Mouse (Mus musculus) G1E (cell line): ENCODE data around the gene Rab31.

Source experiments
- CTCF ChIP-seq: IDR thresholded peaks from 2 replicates; pipeline ENCODE4 v1.5.1; 2012; ENCODE audit warnings: low read depth, low read length, inconsistent platforms, mixed read lengths
- GATA1 ChIP-seq: IDR thresholded peaks from 2 replicates; pipeline ENCODE4 v1.6.1; 2012; ENCODE audit warnings: borderline replicate concordance, low read length, inconsistent platforms, mixed read lengths
- GATA2 ChIP-seq: IDR thresholded peaks from 2 replicates; pipeline ENCODE4 v1.6.1; 2012; ENCODE audit warnings: low read depth, low read length, inconsistent platforms, borderline replicate concordance
- POLR2AphosphoS5 ChIP-seq: IDR thresholded peaks from 2 replicates; pipeline ENCODE4 v1.6.1; 2012; ENCODE audit warnings: low read depth, low read length, inconsistent platforms; ENCODE audit not compliant: insufficient replicate concordance
- TAL1 ChIP-seq: conservative IDR thresholded peaks from 2 replicates; pipeline ENCODE4 v1.6.1; 2012; ENCODE audit warnings: low read depth, low read length, inconsistent platforms, mixed read lengths

DNA sequence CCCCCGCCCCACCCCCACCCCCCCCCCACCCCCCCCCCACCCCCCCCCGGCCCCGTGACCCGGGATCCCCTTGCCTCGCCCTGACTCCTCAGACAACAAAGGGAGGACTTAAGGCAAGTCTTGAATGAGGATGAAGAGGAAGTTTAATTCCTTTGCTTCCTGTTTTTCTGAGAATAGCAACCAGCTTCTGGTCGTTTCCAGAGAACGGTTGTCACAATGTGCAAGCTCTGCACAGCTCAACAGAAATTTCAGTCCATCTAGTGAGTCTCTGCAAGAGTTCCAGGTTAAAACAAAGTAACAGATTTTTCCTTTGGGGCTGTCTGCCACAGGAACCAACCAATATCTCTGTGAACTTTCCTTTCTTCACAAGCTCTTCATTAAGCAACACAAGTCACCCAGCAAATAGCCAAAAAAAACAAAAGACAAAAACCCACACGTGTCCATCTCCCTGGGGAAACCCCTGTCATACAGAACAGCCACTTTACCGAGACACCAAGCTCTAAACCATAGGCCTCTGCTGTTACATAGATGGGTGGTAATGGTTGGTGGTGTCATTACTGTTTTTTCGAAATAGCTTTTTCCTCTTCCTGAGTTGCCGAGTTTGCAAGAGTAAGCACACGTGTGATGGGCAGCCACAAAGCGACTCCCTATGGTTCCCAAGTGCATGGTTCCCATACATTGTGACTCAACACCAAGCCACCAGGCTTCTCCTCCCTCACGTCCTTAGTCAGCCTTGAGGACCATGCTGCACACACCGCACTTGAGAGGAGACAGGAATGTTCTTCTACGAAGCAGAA lies 42.4 kb downstream of the Rab31 start:
- TF ChIP-seq CTCF = no peak
- no peak for TF ChIP-seq GATA1
- no peak for TF ChIP-seq POLR2AphosphoS5
- no peak for TF ChIP-seq TAL1
- no peak for TF ChIP-seq GATA2
